Mouse (Mus musculus) myocyte (in vitro differentiated cells): ENCODE measurements around the gene Ezh1. TPM values are rescaled to one million over a fixed set of nuclear protein-coding genes. Genes with fewer than 3 reads are reported as not detected.

Experiments
- H3K27me3 ChIP-seq: one replicate; pipeline ENCODE4 v1.6.1; 2011; ENCODE audit not compliant: control insufficient read depth, insufficient read depth, insufficient read length
- H3K36me3 ChIP-seq: one replicate; pipeline ENCODE4 v1.6.1; 2011; ENCODE audit not compliant: control insufficient read depth, insufficient read depth
- H3K4me2 ChIP-seq: one replicate; pipeline ENCODE4 v1.6.1; 2011; ENCODE audit warnings: low read depth, control low read depth
- H3K4me3 ChIP-seq: one replicate; pipeline ENCODE4 v1.5.1; 2011; ENCODE audit warnings: mild to moderate bottlenecking, control low read depth, moderate library complexity
- H3K79me2 ChIP-seq: one replicate; pipeline ENCODE4 v1.6.1; 2011; ENCODE audit not compliant: control insufficient read depth, insufficient read depth
- H3ac ChIP-seq: one replicate; pipeline ENCODE4 v1.6.1; 2011; ENCODE audit not compliant: control insufficient read depth, insufficient read length
- CEBPB ChIP-seq: IDR thresholded peaks from 2 replicates; pipeline ENCODE4 v1.6.1; 2011; ENCODE audit warnings: mild to moderate bottlenecking, moderate library complexity; ENCODE audit not compliant: poor library complexity, insufficient read depth, severe bottlenecking
- E2F4 ChIP-seq: IDR thresholded peaks from one replicate; pipeline ENCODE4 v1.6.1; 2011; ENCODE audit warnings: mild to moderate bottlenecking, control low read depth, moderate library complexity; ENCODE audit not compliant: insufficient read depth
- MAX ChIP-seq: IDR thresholded peaks from one replicate; pipeline ENCODE4 v1.6.1; 2011; ENCODE audit warnings: low read depth, mild to moderate bottlenecking, control low read depth
- MYOD1 ChIP-seq, 3 experiments: IDR thresholded peaks; one replicate each; pipeline ENCODE4 v1.6.1; 2011; ENCODE audit warnings: control low read depth in 2 of 3, low read depth in 2 of 3, mild to moderate bottlenecking in 2 of 3, moderate library complexity in 1 of 3; ENCODE audit not compliant: insufficient read length in 2 of 3, control insufficient read depth in 1 of 3
- MYOG ChIP-seq, 3 experiments: IDR thresholded peaks; one replicate each; pipeline ENCODE4 v1.6.1; 2011; ENCODE audit warnings: control low read depth in 2 of 3, low read depth in 2 of 3, mild to moderate bottlenecking in 2 of 3; ENCODE audit not compliant: insufficient read length in 2 of 3, control insufficient read depth in 1 of 3, insufficient read depth in 1 of 3
- POLR2A ChIP-seq: IDR thresholded peaks from one replicate; pipeline ENCODE4 v1.6.1; 2011; ENCODE audit warnings: low read depth, mild to moderate bottlenecking, control low read depth, moderate library complexity; ENCODE audit not compliant: insufficient read length
- POLR2AphosphoS2 ChIP-seq: IDR thresholded peaks from one replicate; pipeline ENCODE4 v1.6.1; 2011; ENCODE audit warnings: low read depth, control low read depth; ENCODE audit not compliant: insufficient read length
- REST ChIP-seq: IDR thresholded peaks from one replicate; pipeline ENCODE4 v1.6.1; 2011; ENCODE audit warnings: mild to moderate bottlenecking, control low read depth, moderate library complexity; ENCODE audit not compliant: insufficient read depth, insufficient read length
- SRF ChIP-seq: IDR thresholded peaks from one replicate; pipeline ENCODE4 v1.6.1; 2011; ENCODE audit warnings: low read depth; ENCODE audit not compliant: control insufficient read depth, insufficient read length
- TCF12 ChIP-seq: IDR thresholded peaks from one replicate; pipeline ENCODE4 v1.6.1; 2011; ENCODE audit warnings: mild to moderate bottlenecking, control low read depth; ENCODE audit not compliant: poor library complexity, insufficient read depth, severe bottlenecking
- TCF3 ChIP-seq: IDR thresholded peaks from one replicate; pipeline ENCODE4 v1.6.1; 2011; ENCODE audit warnings: low read depth, control low read depth; ENCODE audit not compliant: insufficient read length
- USF1 ChIP-seq: IDR thresholded peaks from one replicate; pipeline ENCODE4 v1.6.1; 2011; ENCODE audit warnings: low read depth, mild to moderate bottlenecking, control low read depth, moderate library complexity
- polyA plus RNA-seq: library from polyadenylated mRNA; unstranded; fragments of >200 nt; fragmentation: generic; extraction: Trizol; gene quantifications from one replicate; pipeline ENCODE4 v1.2.1, GENCODE M21; 2012; ENCODE audit warnings: missing spikeins

The Ezh1 gene
- polyA plus RNA-seq, 1 experiment, result 13.7 TPM

- H3K36me3 ChIP-seq, result no peaks in the 10 kb centered on the region
- H3K79me2 ChIP-seq, result no peaks in the 10 kb centered on the region
- no peak for TF ChIP-seq POLR2AphosphoS2
- no peak for TF ChIP-seq MYOD1 (IDR thresholded peaks at IDR 0.05; ENCODE audit: control insufficient read depth in 1 of 3, insufficient read length in 2 of 3, low read depth in 2 of 3)
- no peak for TF ChIP-seq SRF
- TF ChIP-seq POLR2A, result no peak
- no peak for TF ChIP-seq USF1
- TF ChIP-seq TCF3, result no peak
- TF ChIP-seq REST, result no peak
- TF ChIP-seq CEBPB, result no peak
- TF ChIP-seq MAX, result no peak
- TF ChIP-seq TCF12, result no peak
- TF ChIP-seq E2F4, result no peak
- no peak overlapping the region for H3K4me2 ChIP-seq
- H3K27me3 ChIP-seq, result no peaks in the 10 kb centered on the region
- H3K4me3 ChIP-seq, result no peak overlapping the region
- no peak overlapping the region for H3ac ChIP-seq
Measured at GRCm38 (mm10) chr11:101234124-101234523, 7.9 kb upstream of the Ezh1 start.

GRCm38 (mm10) chr11:101233240-101233639 is 7.0 kb upstream of the Ezh1 start:
- H3K79me2 ChIP-seq, result no peaks in the 10 kb centered on the region
- H3K27me3 ChIP-seq, result no peaks in the 10 kb centered on the region
- H3K4me2 ChIP-seq, result no peak overlapping the region
- no peaks in the 10 kb centered on the region for H3K36me3 ChIP-seq
- TF ChIP-seq SRF, result no peak
- no peak for TF ChIP-seq TCF3
- TF ChIP-seq E2F4, result no peak
- TF ChIP-seq REST, result no peak
- TF ChIP-seq CEBPB, result no peak
- TF ChIP-seq USF1, result no peak
- no peak for TF ChIP-seq POLR2AphosphoS2
- TF ChIP-seq POLR2A, result no peak
- no peak overlapping the region for H3ac ChIP-seq
- no peak overlapping the region for H3K4me3 ChIP-seq

GRCm38 (mm10) chr11:101232010-101232839 is 6.0 kb upstream of the Ezh1 start:
- Histone ChIP-seq H3K4me2 (peak overlapping the region; percentile 55), H3K27me3 (no peaks in the 10 kb centered on the region), H3K36me3 (no peaks in the 10 kb centered on the region), H3ac (no peak overlapping the region), H3K79me2 (no peaks in the 10 kb centered on the region), H3K4me3 (no peak overlapping the region)
- no peak for TF ChIP-seq MAX
- TF ChIP-seq E2F4, result no peak
- no peak for TF ChIP-seq POLR2AphosphoS2
- TF ChIP-seq MYOG (IDR thresholded peaks at IDR 0.05; ENCODE audit: control insufficient read depth in 1 of 3, insufficient read depth in 1 of 3, insufficient read length in 2 of 3, low read depth in 2 of 3), result no peak
- no peak for TF ChIP-seq USF1
- no peak for TF ChIP-seq MYOD1 (IDR thresholded peaks at IDR 0.05; ENCODE audit: control insufficient read depth in 1 of 3, insufficient read length in 2 of 3, low read depth in 2 of 3)

- H3ac ChIP-seq, result no peak overlapping the region
- H3K4me3 ChIP-seq, result no peak overlapping the region
- H3K79me2 ChIP-seq, result no peaks in the 10 kb centered on the region
- TF ChIP-seq E2F4, result no peak
- TF ChIP-seq TCF3, result no peak
- TF ChIP-seq POLR2A, result no peak
- TF ChIP-seq MAX, result no peak
- TF ChIP-seq MYOD1 (IDR thresholded peaks at IDR 0.05; ENCODE audit: control insufficient read depth in 1 of 3, insufficient read length in 2 of 3, low read depth in 2 of 3), result no peak
- TF ChIP-seq SRF, result no peak
- TF ChIP-seq USF1, result no peak
- TF ChIP-seq MYOG (IDR thresholded peaks at IDR 0.05; ENCODE audit: control insufficient read depth in 1 of 3, insufficient read depth in 1 of 3, insufficient read length in 2 of 3, low read depth in 2 of 3), result no peak
- TF ChIP-seq REST, result no peak
- TF ChIP-seq CEBPB, result no peak
- H3K27me3 ChIP-seq, result no peaks in the 10 kb centered on the region
- H3K36me3 ChIP-seq, result no peaks in the 10 kb centered on the region
- H3K4me2 ChIP-seq, result peak overlapping the region; percentile 55
Measured at GRCm38 (mm10) chr11:101230991-101231871, 5.0 kb upstream of the Ezh1 start.

GRCm38 (mm10) chr11:101230526-101230925 is 4.3 kb upstream of the Ezh1 start:
- Histone ChIP-seq H3K36me3 (no peaks in the 10 kb centered on the region), H3K4me3 (no peak overlapping the region), H3K79me2 (no peaks in the 10 kb centered on the region), H3ac (no peak overlapping the region), H3K27me3 (no peaks in the 10 kb centered on the region), H3K4me2 (peak overlapping the region; percentile 55)
- no peak for TF ChIP-seq MAX
- TF ChIP-seq MYOG (IDR thresholded peaks at IDR 0.05; ENCODE audit: control insufficient read depth in 1 of 3, insufficient read depth in 1 of 3, insufficient read length in 2 of 3, low read depth in 2 of 3), result no peak
- no peak for TF ChIP-seq USF1
